Mouse (Mus musculus) testis, adult 2 months (tissue): ENCODE measurements around the gene Cyb5r4.

ENCODE experiments used
- CTCF ChIP-seq: fragments of 200-500 bp; IDR thresholded peaks from 2 replicates; pipeline ENCODE4 v1.5.1; 2012; ENCODE audit warnings: low read depth, mild to moderate bottlenecking, inconsistent platforms, low read length, moderate library complexity; ENCODE audit not compliant: control insufficient read depth, insufficient read depth, insufficient replicate concordance
- POLR2A ChIP-seq: fragments of 200-500 bp; IDR thresholded peaks from 2 replicates; pipeline ENCODE4 v1.6.1; 2012; ENCODE audit warnings: low read depth, mild to moderate bottlenecking, inconsistent platforms, low read length, moderate library complexity; ENCODE audit not compliant: control insufficient read depth

GRCm38 (mm10) chr9:86985105-86985504, 36.7 kb upstream of the Cyb5r4 start:
- no peak for TF ChIP-seq CTCF
- TF ChIP-seq POLR2A: no peak
